Mouse (Mus musculus): ENCODE data around the gene Rpl22.

DNA sequence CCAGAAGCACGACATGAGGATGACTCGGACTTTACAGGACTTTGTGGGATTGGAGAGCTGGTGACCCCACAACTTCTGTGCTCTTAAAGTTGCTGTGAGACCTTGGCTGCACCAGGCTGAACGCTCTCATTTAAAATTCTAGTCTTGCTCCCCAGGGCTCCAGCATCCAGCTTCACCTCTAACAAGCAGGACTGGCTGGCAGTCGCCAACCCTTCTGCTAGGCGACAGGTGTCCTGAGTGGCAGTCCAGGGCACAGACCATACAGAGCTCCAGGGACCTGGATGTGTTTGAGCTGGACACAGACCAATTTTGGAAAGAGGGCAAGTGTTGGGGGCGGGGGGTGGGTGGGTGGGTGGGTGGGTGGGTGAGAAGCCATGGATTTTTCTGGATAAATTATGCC lies 12.2 kb downstream of the Rpl22 start:
- TF ChIP-seq EP300 (IDR thresholded peaks at IDR 0.05; ENCODE audit: low read depth) (no peak), CTCF (IDR thresholded peaks at IDR 0.05; ENCODE audit: low read depth) (no peak)
